Mouse (Mus musculus) ES-E14 (cell line): ENCODE data around the gene Gria4.
A peak's percentile ranks its signal among the peaks of the same experiment; 100 is the strongest.

Experiments
- CHD2 ChIP-seq: IDR thresholded peaks from 2 replicates; pipeline ENCODE4 v1.6.1; 2014; ENCODE audit warnings: mild to moderate bottlenecking, low read depth, low read length, inconsistent platforms
- HCFC1 ChIP-seq: IDR thresholded peaks from 2 replicates; pipeline ENCODE4 v1.6.1; 2012; ENCODE audit warnings: low read length, inconsistent platforms, borderline replicate concordance; ENCODE audit not compliant: insufficient read depth
- ZC3H11A ChIP-seq: IDR thresholded peaks from 2 replicates; pipeline ENCODE4 v1.6.1; 2012; ENCODE audit warnings: low read depth, mild to moderate bottlenecking, inconsistent platforms, low read length, borderline replicate concordance
- ZNF384 ChIP-seq: IDR thresholded peaks from 2 replicates; pipeline ENCODE4 v1.6.1; 2012; ENCODE audit warnings: low read depth, low read length, inconsistent platforms

- no peak for TF ChIP-seq CHD2
- no peak for TF ChIP-seq HCFC1
- TF ChIP-seq ZNF384, result no peak
- peak; percentile 78; the same call in 1 of the 2 replicates for TF ChIP-seq ZC3H11A
These were observed 259.4 kb downstream of the Gria4 start for GRCm38 (mm10) chr9:4536514-4537150.
